In the genomic region with DNA sequence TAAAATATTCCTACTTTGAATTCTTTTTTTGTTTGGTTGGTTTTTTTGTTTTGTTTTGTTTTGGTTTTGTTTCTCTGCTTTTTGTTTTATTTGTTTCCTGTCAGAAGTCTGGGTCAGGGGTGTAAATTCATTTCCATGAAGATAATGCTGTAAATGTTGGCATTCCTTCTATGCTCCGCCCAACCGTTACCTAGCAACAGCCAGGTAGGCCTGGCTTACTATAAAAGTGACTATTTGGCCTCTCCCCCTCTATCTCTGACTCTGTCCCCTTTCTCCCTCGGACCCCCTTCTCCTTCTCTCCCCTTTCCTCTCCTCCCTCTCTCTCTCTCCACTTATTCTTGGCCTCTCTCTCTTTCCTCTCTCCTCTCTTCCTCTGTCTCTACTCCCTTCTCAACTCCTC, we compare ENCODE assay signal across 24 mouse cellular contexts. TPM values are rescaled to one million over a fixed set of nuclear protein-coding genes. Genes with fewer than 3 reads are reported as not detected.
DNase-seq lines count a peak whose midpoint lies in the region; ATAC-seq and TF ChIP-seq lines count a peak whose summit lies in the region.
"Had no signal": no experiment of that assay in that cellular context is flagged by ENCODE, and none has a peak within 500 bp of the region (broad histone marks: within the 10 kb centered on the region; RNA-seq: fewer than 3 reads in every experiment).

No protein-coding gene starts in this region.

- intact Hi-C loops in gastrocnemius, adult 2 months (cut with DNase I) = no loop called here

- no peak for TF ChIP-seq POLR2A in testis, adult 2 months (IDR thresholded peaks at IDR 0.05; ENCODE audit: control insufficient read depth, low read depth, low read length)

- H3K4me1 ChIP-seq in kidney, embryonic 14.5 days (ENCODE audit: control insufficient read depth, insufficient read depth, low read length) = no peaks in the 10 kb centered on the region
- peaks cover 7% of the 10 kb centered on the region for H3K4me1 ChIP-seq in testis, adult 2 months (ENCODE audit: control insufficient read depth, insufficient read depth, low read length)
- H3K4me1 ChIP-seq: embryonic facial prominence, embryonic 12.5 days; embryonic facial prominence, embryonic 15.5 days had no signal

- peak overlapping the region; percentile 82; the same call in 1 of the 2 replicates for H3K27ac ChIP-seq in gastrocnemius, adult 2 months
- H3K27ac ChIP-seq in kidney, embryonic 14.5 days (ENCODE audit: low read depth, low read length) = no peak overlapping the region
- no peak overlapping the region for H3K27ac ChIP-seq in testis, adult 2 months (ENCODE audit: control insufficient read depth, insufficient read depth, low read depth, low read length)
- H3K27ac ChIP-seq: embryonic facial prominence, embryonic 12.5 days; embryonic facial prominence, embryonic 15.5 days; hindbrain, embryonic 10.5 days; hindbrain, embryonic 13.5 days had no signal

- H3K9ac ChIP-seq in kidney, embryonic 14.5 days (ENCODE audit: low read depth, low read length) = no peak overlapping the region
- H3K9ac ChIP-seq: embryonic facial prominence, embryonic 12.5 days; embryonic facial prominence, embryonic 15.5 days; forebrain, postnatal 0 days; hindbrain, embryonic 13.5 days had no signal

- no peaks in the 10 kb centered on the region for H3K9me3 ChIP-seq in kidney, embryonic 14.5 days (ENCODE audit: control insufficient read depth, low read length)
- H3K9me3 ChIP-seq: embryonic facial prominence, embryonic 12.5 days; embryonic facial prominence, embryonic 15.5 days; hindbrain, embryonic 10.5 days; hindbrain, embryonic 13.5 days had no signal

- no peak for TF ChIP-seq CTCF in gastrocnemius, adult 2 months (IDR thresholded peaks at IDR 0.05)
- TF ChIP-seq CTCF in testis, adult 2 months (IDR thresholded peaks at IDR 0.05; ENCODE audit: control insufficient read depth, insufficient read depth, insufficient replicate concordance, low read depth, low read length) = no peak

- H3K4me2 ChIP-seq in kidney, embryonic 14.5 days (replicated peaks; ENCODE audit: low read depth, low read length) = no peak overlapping the region
- H3K4me2 ChIP-seq: embryonic facial prominence, embryonic 12.5 days; embryonic facial prominence, embryonic 15.5 days; heart, embryonic 11.5 days; hindbrain, embryonic 13.5 days had no signal

- no peak overlapping the region for H3K4me3 ChIP-seq in gastrocnemius, adult 2 months
- H3K4me3 ChIP-seq in kidney, embryonic 14.5 days (ENCODE audit: low read length) = no peak overlapping the region
- H3K4me3 ChIP-seq in testis, adult 2 months (ENCODE audit: control insufficient read depth, low read depth, low read length) = peak overlapping the region; percentile 29; the same call in 1 of the 2 replicates
- H3K4me3 ChIP-seq: embryonic facial prominence, embryonic 12.5 days; embryonic facial prominence, embryonic 15.5 days; hindbrain, embryonic 10.5 days; hindbrain, embryonic 13.5 days had no signal

- WGBS in kidney, embryonic 14.5 days = 85% methylated on average over 3 of the region's 3 CpGs

- H3K27me3 ChIP-seq in kidney, embryonic 14.5 days (ENCODE audit: control insufficient read depth, insufficient read depth, low read length) = no peaks in the 10 kb centered on the region
- H3K27me3 ChIP-seq in testis, adult 2 months (ENCODE audit: control insufficient read depth, insufficient read depth, low read length) = no peaks in the 10 kb centered on the region
- H3K27me3 ChIP-seq: embryonic facial prominence, embryonic 12.5 days; embryonic facial prominence, embryonic 15.5 days; hindbrain, embryonic 13.5 days had no signal

- no peaks in the 10 kb centered on the region for H3K36me3 ChIP-seq in kidney, embryonic 14.5 days (ENCODE audit: control insufficient read depth, insufficient read depth, low read length)
- H3K36me3 ChIP-seq in testis, adult 2 months (ENCODE audit: control insufficient read depth, insufficient read depth, low read length) = no peaks in the 10 kb centered on the region
- H3K36me3 ChIP-seq: embryonic facial prominence, embryonic 12.5 days; embryonic facial prominence, embryonic 15.5 days; hindbrain, embryonic 10.5 days; hindbrain, embryonic 13.5 days had no signal

- ATAC-seq in kidney, embryonic 14.5 days (ENCODE audit: low FRiP score, low TSS enrichment) = no peak
- ATAC-seq: forebrain, embryonic 14.5 days; forebrain, postnatal 0 days; hindbrain, embryonic 16.5 days had no signal

- DNase-seq in gastrocnemius, adult 2 months = no peak
- DNase-seq in gastrocnemius, postnatal 10 days = no peak
- peak; percentile 30 for DNase-seq in kidney, adult 9 months
- no peak for DNase-seq in testis, postnatal 10 days (ENCODE audit: low spot score)
- DNase-seq: adrenal gland, adult 2 months; adrenal gland, postnatal 14 days; cerebellum, adult 11 months; cerebellum, adult 2 months; cerebellum, adult 9-11 months; cerebellum, postnatal 25 days; forebrain, postnatal 0 days; gastrocnemius, postnatal 36 days; heart, postnatal 36 days had no signal

RNA-seq across cellular contexts. Expression of gene Pcolce2, which starts 21.4 kb away (rescaled TPM):
- 10 to 100 TPM in 1 of 2 experiments, 1 to 10 TPM in 1; 8.2 to 13.7 TPM for total RNA-seq in gastrocnemius, adult 2 months (2021)
- 1 to 10 TPM; 7.4 to 9.8 TPM for total RNA-seq in gastrocnemius, postnatal 10 days (2021)
- 1.5 and 1.6 TPM in 2 replicates for polyA plus RNA-seq in kidney, embryonic 14.5 days (2014; fragmentation: Nextera tagmentation; extraction: Ambion mirVana)
- 0.30 and 0.37 TPM in 2 replicates for polyA plus RNA-seq in testis, adult 2 months (2012; rRNA removed)
- total RNA-seq: common myeloid progenitor, adult 5-6 weeks; granulocyte monocyte progenitor cell, adult 5-6 weeks had no signal

RNA-seq across cellular contexts. Expression of gene Paqr9, which starts 56.5 kb away (rescaled TPM):
- 1 to 10 TPM; 1.9 to 5.0 TPM for total RNA-seq in gastrocnemius, adult 2 months (2021)
- 1 to 10 TPM; 4.4 to 4.5 TPM for total RNA-seq in gastrocnemius, postnatal 10 days (2021)
- polyA plus RNA-seq in kidney, embryonic 14.5 days (2014; fragmentation: Nextera tagmentation; extraction: Ambion mirVana) = 0.46 and 0.54 TPM in 2 replicates
- polyA plus RNA-seq in testis, adult 2 months (2012; rRNA removed) = 58.7 and 63.4 TPM in 2 replicates
